Mouse (Mus musculus): ENCODE data around the gene Hmg20b.

Hmg20b gene

DNA sequence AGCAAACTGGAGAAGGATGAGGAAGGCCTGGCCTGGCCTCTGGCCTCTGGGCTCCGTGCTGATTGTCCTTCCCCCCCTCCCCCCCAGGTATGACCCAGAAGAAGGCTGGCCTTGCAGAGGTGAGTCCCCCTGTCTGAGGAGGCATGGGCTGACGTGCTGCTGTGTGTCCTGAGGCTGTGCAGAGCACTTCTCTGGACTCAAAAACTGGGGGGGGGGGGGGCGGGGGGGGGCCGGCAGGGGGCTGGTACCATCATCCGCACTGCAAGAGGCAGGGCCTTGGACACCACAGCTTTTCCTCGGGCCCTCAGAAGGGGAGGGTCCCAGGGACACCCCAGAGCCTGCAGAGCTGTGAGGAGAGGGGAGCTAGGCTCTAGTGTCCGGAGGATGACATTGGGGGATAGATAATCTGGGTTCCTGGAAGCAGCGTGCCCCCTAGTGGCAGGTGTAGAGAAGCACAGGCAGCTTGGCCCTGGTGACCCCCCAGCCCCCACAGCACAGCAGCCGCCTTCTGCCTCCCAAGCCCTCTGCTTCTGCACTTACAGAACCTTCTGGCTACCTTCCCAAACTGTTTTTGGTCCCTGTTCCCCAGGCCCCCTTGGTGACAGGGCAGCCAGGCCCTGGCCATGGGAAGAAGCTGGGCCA is 45.6 kb downstream of the Hmg20b start:
- peak; percentile 69 for DNase-seq

DNA sequence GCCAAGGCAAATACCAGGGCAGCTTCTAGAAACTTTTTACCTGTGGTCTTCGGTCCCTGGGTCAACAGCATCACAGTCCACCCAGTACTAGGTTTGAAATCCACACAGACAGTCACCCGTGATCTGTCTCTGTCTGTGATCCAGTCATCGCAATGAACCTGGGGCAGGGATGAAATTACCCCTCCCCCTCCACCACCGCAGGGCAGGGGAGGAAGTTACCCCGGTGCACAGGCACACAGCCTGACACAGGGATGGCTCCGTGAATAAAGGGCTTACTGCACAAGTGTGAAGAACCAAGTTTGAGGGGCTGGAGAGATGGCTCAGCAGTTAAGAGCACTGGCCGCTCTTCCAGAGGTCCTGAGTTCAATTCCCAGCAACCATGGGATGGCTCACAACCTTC is 46.5 kb downstream of the Hmg20b start:
- no peak for DNase-seq

DNA sequence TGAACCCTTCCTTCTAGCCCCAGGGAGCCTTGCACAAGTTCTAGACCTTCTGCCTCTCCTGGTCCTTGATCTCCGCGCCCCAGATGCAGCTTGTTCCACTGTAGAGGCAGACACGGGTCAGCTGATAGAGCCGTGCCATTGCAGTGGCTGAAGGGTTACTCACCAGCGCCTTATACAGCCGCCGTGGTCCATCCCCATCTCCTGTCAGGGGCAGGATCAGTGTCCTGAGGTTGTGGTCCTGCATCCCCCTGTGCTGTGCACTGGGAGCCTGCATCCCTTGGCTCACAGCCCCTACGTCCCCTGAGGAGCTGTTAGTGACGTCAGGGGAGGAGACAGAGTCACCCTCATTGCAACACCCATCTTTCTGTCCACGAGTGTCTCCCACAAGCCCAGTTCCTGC is 47.0 kb downstream of the Hmg20b start:
- DNase-seq: no peak

DNA sequence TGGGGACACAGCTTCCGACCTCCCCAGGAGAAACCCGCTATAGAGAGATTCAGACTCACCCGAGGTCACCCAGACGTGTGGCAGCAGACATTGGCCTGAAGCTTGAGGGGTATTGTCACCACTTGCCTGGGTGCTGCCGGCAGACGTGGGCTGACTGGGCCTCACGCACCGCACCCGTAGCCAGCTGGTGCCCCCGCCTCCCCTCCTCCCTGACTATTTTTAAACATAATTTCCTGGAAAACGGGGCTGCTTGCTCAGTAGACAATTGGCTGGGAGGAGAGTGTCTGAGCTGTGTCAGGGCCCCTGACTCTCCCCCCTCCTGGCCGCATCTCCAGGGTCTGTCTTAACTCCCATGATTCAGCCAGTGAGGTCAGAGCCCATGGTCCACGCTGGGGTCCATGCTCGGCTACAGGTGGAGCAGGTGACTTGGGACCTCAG is 47.5 kb downstream of the Hmg20b start:
- peak; percentile 57 for DNase-seq

DNA sequence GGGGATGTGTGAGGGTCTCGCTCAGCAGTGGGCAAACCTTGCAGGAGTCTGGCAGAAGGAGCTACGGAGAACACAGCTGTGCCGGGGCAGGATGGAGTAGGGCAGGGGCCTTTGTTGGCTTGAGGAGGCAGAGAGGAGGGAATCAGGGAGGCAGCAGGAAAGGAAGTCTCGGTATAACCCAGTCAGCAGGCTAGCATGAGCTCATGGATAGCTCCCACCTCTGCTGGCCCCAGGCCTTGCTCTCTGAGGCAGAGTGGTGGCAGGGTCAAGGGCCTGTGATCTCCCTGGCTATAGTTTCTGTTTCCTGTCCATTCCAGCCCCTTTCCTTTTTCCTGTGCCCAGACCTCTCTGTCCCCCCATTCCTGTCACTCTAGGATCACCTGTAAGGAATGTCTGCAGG is 48.0 kb downstream of the Hmg20b start:
- DNase-seq: peak; percentile 57

DNA sequence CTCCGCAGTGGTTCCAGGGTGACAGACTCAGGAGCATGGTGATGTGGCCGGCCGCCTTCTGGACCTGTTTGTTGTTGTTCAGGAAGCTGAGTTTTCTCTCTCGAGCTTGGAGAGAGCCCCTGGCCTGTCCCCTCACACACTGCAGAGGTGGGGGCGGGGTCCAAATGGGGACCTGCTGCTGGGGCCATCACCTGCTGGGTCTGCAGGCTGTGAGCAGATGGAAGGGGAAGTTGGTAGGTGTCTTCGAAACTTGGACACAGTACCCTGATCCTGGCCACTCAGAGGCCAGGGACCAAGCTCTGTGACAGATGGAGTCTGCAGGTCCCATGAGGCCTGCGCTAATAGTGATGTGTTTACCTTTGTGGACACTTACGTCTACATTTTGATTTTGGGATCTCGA is 49.0 kb downstream of the Hmg20b start:
- DNase-seq: no peak

DNA sequence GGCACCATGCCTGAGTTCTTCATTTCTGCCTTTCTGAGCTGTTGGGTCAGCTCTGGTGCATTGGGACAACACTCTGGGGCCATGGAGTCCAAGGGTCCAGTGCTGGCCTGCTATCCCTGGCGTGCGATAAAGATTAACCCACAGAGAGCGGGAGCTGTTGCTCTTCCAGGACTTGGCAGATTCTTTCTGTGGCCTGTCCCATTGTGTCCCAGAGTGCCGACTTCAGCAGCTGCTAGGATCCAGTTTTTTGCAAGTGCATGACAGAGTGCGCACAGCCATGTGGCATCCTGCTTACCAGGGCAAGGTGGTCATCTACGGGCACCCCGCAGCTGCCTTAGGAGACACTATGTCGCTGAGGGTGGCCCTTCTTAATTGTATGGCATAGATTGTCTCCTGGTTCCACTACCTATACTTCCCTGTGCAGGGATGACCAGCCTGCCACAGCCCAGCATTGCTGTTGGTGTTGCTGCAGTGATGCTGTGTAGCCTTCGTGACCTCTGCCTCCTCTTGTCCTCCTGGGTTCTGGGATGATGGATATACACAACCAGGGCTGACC is 49.9 kb downstream of the Hmg20b start:
- peak; percentile 66 for DNase-seq

DNA sequence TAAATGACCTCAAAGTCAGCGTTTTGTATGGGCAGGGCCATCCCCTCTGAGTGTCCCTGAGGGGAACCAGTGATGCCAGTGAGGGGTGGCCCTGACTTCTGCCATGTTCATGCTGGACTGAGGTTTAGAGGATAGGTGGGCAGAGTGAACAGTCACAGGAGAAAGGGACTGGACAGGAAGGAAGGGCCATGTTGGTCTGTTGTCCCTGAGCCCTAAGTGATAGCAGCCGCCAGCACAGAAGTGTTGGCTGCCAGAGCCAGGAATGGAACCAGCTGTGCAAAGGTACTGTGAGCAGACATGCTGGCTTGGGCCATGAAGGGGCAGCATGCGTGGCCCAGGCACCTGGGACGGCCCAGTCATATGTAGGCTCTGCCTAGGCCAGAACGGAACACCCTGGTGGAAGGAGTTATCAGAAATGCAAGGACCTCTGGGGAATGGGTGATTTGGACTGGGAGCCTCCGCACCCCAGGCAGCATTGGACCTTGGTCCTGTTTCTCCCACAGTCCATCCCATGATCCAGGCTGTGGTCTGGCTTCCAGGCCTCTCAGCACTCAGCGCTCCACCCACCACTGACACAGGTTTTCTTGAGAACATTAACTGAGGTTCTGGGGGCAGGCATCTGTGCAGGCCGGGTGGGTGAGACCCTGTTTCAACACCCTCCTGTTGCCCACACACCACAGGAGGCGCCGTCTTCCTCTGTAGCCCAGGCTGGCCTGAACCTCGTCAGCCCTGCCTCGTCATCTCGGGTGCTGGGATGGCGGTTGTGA is 50.5 kb downstream of the Hmg20b start:
- DNase-seq: peak; percentile 74

DNA sequence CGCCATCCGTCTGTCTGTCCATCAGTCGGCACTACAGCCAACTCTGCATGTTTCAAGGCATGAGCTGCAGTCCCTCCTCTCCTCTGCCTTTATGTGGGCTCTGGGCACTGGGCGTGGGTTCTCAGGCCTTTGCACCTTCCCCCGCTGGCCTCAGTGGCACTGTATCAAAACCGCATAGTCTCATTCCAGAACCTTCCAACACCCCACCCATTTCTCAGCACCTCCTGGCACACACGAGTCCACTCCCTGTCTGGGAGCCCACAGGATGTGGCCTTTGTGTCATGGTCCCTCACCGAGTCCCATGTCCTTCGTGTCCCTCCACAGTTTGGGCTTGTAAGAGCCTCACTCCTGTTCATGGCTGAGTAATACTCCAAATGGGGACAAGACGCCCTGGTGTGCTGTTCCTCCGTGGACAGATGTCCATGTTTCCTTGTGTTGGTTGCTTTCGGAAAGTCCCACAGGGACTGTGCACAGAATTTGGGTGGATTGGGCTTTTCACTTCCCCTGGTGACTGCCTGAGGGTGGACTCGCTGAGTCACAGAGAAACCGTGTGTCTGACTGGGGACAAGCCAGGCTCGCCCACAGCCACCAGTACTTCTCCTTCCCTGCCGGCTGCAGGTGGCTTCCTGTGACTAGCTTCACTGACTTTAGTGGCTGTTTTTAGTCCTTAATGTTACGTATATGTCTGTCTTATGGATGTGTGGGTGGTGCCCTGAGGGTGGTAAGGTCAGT is 51.7 kb downstream of the Hmg20b start:
- no peak for DNase-seq

DNA sequence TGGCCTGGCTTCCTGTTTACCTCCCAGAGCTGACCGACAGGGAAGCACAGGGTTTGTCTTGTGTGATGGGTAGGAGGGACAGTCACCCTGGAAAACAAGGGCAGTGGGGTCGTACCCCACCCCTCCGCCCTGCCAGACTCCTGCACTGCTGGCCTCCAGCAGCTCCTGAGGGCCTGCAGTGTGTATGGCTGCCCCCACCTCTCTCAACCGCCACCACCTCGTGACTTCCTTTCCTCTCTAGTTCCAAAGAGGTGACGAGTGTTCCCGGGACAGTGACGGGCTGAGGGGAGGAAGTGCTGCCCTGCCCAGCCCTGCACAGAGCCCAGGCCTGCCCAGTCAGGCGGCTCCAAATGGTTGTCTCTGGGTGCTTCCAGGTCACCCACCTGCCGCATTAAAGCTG is 52.4 kb downstream of the Hmg20b start:
- DNase-seq: peak; percentile 73

DNA sequence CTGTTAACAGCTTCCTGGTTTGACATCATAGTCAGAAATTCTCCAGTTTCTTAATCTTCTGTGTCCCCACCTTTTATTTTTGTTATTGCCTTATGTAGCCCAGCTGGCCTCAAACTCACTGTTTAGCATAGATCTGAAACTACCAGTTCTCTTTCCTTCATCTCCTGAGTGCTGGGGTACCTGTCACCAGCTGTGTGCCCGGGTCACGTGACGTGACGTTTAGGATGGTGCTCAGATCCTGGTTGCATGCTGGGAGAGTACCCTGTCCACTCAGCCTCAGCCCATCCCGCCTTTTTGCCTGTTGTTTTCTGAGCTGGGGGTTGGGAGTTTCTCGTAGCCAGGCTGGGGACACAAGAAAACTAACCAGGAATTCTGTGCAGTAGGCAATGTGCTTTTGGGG is 53.0 kb downstream of the Hmg20b start:
- DNase-seq: no peak
